Mouse (Mus musculus) embryonic facial prominence, embryonic 10.5 days (tissue): ENCODE results near the gene Ltv1. TPM values are rescaled to one million over a fixed set of nuclear protein-coding genes. Genes with fewer than 3 reads are reported as not detected.

Experiments used
- DNase-seq: peaks from one replicate; pipeline ENCODE4 v3.0.0-alpha.2; 2017; ENCODE audit warnings: low spot score
- H3K27ac ChIP-seq: fragments of 300-500 bp; sonication (generic); replicated peaks from 2 replicates; pipeline ENCODE4 v1.5.1; 2016; ENCODE audit warnings: mild to moderate bottlenecking
- H3K27me3 ChIP-seq: fragments of 300-500 bp; sonication (generic); replicated peaks from 2 replicates; pipeline ENCODE4 v1.6.1; 2016; ENCODE audit warnings: low read depth, mild to moderate bottlenecking; ENCODE audit not compliant: poor library complexity, severe bottlenecking
- H3K36me3 ChIP-seq: fragments of 300-500 bp; sonication (generic); replicated peaks from 2 replicates; pipeline ENCODE4 v1.6.1; 2016; ENCODE audit warnings: mild to moderate bottlenecking, moderate library complexity
- H3K4me1 ChIP-seq: fragments of 300-500 bp; sonication (generic); 2 replicates; pipeline ENCODE4 v1.6.1; 2016
- H3K4me3 ChIP-seq: fragments of 300-500 bp; sonication (generic); 2 replicates; pipeline ENCODE4 v1.5.1; 2016; ENCODE audit warnings: mild to moderate bottlenecking, moderate library complexity
- H3K9me3 ChIP-seq: fragments of 300-500 bp; sonication (generic); 2 replicates; pipeline ENCODE4 v1.6.1; 2016; ENCODE audit warnings: mild to moderate bottlenecking
- WGBS: fragments of 180-500 bp; shearing (Covaris S2); methylation state at CpG from one replicate; pipeline ENCODE4 v1.1.7; 2016; 5-methylcytosine and 5-hydroxymethylcytosine counted together
- polyA plus RNA-seq: library from polyadenylated mRNA; unstranded; fragments of >200 nt; fragmentation: Nextera tagmentation; extraction: Ambion mirVana; gene quantifications from 2 replicates; pipeline ENCODE4 v1.2.1, GENCODE M21; 2016

Gene Ltv1
- polyA plus RNA-seq, 1 experiment from 2014 or later: 70.9 TPM

- Histone ChIP-seq H3K4me3 (no peak overlapping the region), H3K27me3 (no peaks in the 10 kb centered on the region), H3K4me1 (no peaks in the 10 kb centered on the region), H3K36me3 (peaks cover 94% of the 10 kb centered on the region), H3K9me3 (no peaks in the 10 kb centered on the region), H3K27ac (no peak overlapping the region)
- 88% methylated on average over 3 of the region's 3 CpGs for WGBS
- DNase-seq: no peak
These were observed 6.2 kb downstream of the Ltv1 start for GRCm38 (mm10) chr10:13186754-13187153.

- Histone ChIP-seq H3K27me3 (no peaks in the 10 kb centered on the region), H3K27ac (no peak overlapping the region), H3K9me3 (no peaks in the 10 kb centered on the region), H3K4me3 (no peak overlapping the region), H3K36me3 (peaks cover 95% of the 10 kb centered on the region), H3K4me1 (no peaks in the 10 kb centered on the region)
- 93% methylated on average over 4 of the region's 4 CpGs for WGBS
- DNase-seq: no peak
These were observed 8.7 kb downstream of the Ltv1 start for GRCm38 (mm10) chr10:13184170-13184766.

- Histone ChIP-seq H3K36me3 (peaks cover 94% of the 10 kb centered on the region), H3K4me3 (no peak overlapping the region), H3K9me3 (no peaks in the 10 kb centered on the region), H3K27me3 (no peaks in the 10 kb centered on the region), H3K27ac (no peak overlapping the region), H3K4me1 (no peaks in the 10 kb centered on the region)
- no peak for DNase-seq
- WGBS: 89% methylated on average over 7 of the region's 7 CpGs
These were observed 12.8 kb downstream of the Ltv1 start for GRCm38 (mm10) chr10:13180211-13180610.

- DNase-seq: no peak
- WGBS: 71% methylated on average over 7 of the region's 7 CpGs
These were observed 14.9 kb downstream of the Ltv1 start, which contains the start of gene Zc2hc1b for GRCm38 (mm10) chr10:13177973-13178624. Zc2hc1b (minus strand) TSS chr10:13178023.

GRCm38 (mm10) chr10:13175866-13176265, 17.1 kb downstream of the Ltv1 start:
- Histone ChIP-seq H3K27ac (no peak overlapping the region), H3K9me3 (no peaks in the 10 kb centered on the region), H3K27me3 (no peaks in the 10 kb centered on the region), H3K4me3 (no peak overlapping the region), H3K36me3 (peaks cover 54% of the 10 kb centered on the region), H3K4me1 (peaks cover 22% of the 10 kb centered on the region)
- WGBS: 93% methylated on average over 7 of the region's 7 CpGs
- no peak for DNase-seq

More at GRCm38 (mm10) chr10:13177973-13178624, 14.9 kb downstream of the Ltv1 start, which contains the start of gene Zc2hc1b:
- Histone ChIP-seq H3K4me1 (peaks cover 1% of the 10 kb centered on the region), H3K36me3 (peaks cover 76% of the 10 kb centered on the region), H3K4me3 (no peak within 1 kb of the TSS), H3K27me3 (no peaks in the 10 kb centered on the region), H3K9me3 (no peaks in the 10 kb centered on the region), H3K27ac (no peak within 1 kb of the TSS)

- peak; percentile 37 for DNase-seq
- Histone ChIP-seq H3K4me1 (peaks cover 44% of the 10 kb centered on the region), H3K9me3 (no peaks in the 10 kb centered on the region), H3K36me3 (peaks cover 23% of the 10 kb centered on the region), H3K27me3 (no peaks in the 10 kb centered on the region), H3K27ac (peak overlapping the region; percentile 72), H3K4me3 (no peak overlapping the region)
- WGBS: 50% methylated on average over 10 of the region's 10 CpGs
These were observed 20.2 kb downstream of the Ltv1 start for GRCm38 (mm10) chr10:13172798-13173221.

GRCm38 (mm10) chr10:13171461-13171860, 21.5 kb downstream of the Ltv1 start:
- peak overlapping the region; percentile 72 for H3K27ac ChIP-seq
- DNase-seq: no peak
- H3K36me3 ChIP-seq: peaks cover 10% of the 10 kb centered on the region
- no peaks in the 10 kb centered on the region for H3K27me3 ChIP-seq
- H3K4me3 ChIP-seq: no peak overlapping the region
- no peaks in the 10 kb centered on the region for H3K9me3 ChIP-seq
- peaks cover 44% of the 10 kb centered on the region for H3K4me1 ChIP-seq
- 62% methylated on average over 2 of the region's 2 CpGs for WGBS

GRCm38 (mm10) chr10:13170739-13171448, 22.1 kb downstream of the Ltv1 start:
- WGBS: 31% methylated on average over 12 of the region's 12 CpGs

GRCm38 (mm10) chr10:13168461-13168860, 24.5 kb downstream of the Ltv1 start:
- peaks cover 6% of the 10 kb centered on the region; the same call in 1 of the 2 replicates for H3K9me3 ChIP-seq
- H3K27me3 ChIP-seq: no peaks in the 10 kb centered on the region
- no peak for DNase-seq
- H3K27ac ChIP-seq: peak overlapping the region; percentile 65
- 82% methylated on average over 5 of the region's 5 CpGs for WGBS
- H3K4me1 ChIP-seq: peaks cover 44% of the 10 kb centered on the region
- no peaks in the 10 kb centered on the region for H3K36me3 ChIP-seq
- no peak overlapping the region for H3K4me3 ChIP-seq

More at GRCm38 (mm10) chr10:13170739-13171448, 22.1 kb downstream of the Ltv1 start:
- Histone ChIP-seq H3K27me3 (no peaks in the 10 kb centered on the region), H3K4me3 (no peak overlapping the region), H3K4me1 (peaks cover 44% of the 10 kb centered on the region), H3K27ac (peak overlapping the region; percentile 72), H3K36me3 (peaks cover 4% of the 10 kb centered on the region; the same call in 1 of the 2 replicates), H3K9me3 (no peaks in the 10 kb centered on the region)
- peak; percentile 69 for DNase-seq

GRCm38 (mm10) chr10:13162031-13162430, 30.9 kb downstream of the Ltv1 start:
- 84% methylated on average over 4 of the region's 4 CpGs for WGBS
- DNase-seq: no peak

GRCm38 (mm10) chr10:13160913-13161312, 32.1 kb downstream of the Ltv1 start:
- Histone ChIP-seq H3K4me1 (no peaks in the 10 kb centered on the region), H3K4me3 (no peak overlapping the region), H3K36me3 (no peaks in the 10 kb centered on the region), H3K9me3 (peaks cover 6% of the 10 kb centered on the region; the same call in 1 of the 2 replicates), H3K27me3 (no peaks in the 10 kb centered on the region), H3K27ac (no peak overlapping the region)
- DNase-seq: no peak
- WGBS: 91% methylated on average over 4 of the region's 4 CpGs

More at GRCm38 (mm10) chr10:13162031-13162430, 30.9 kb downstream of the Ltv1 start:
- Histone ChIP-seq H3K27me3 (no peaks in the 10 kb centered on the region), H3K9me3 (peaks cover 6% of the 10 kb centered on the region; the same call in 1 of the 2 replicates), H3K4me1 (no peaks in the 10 kb centered on the region), H3K27ac (no peak overlapping the region), H3K36me3 (no peaks in the 10 kb centered on the region), H3K4me3 (no peak overlapping the region)

GRCm38 (mm10) chr10:13155377-13155776, 37.6 kb downstream of the Ltv1 start:
- Histone ChIP-seq H3K27ac (no peak overlapping the region), H3K4me3 (no peak overlapping the region), H3K9me3 (no peaks in the 10 kb centered on the region), H3K27me3 (no peaks in the 10 kb centered on the region), H3K36me3 (no peaks in the 10 kb centered on the region), H3K4me1 (no peaks in the 10 kb centered on the region)
- DNase-seq: no peak
- 86% methylated on average over 5 of the region's 5 CpGs for WGBS
